Mouse (Mus musculus) adrenal gland, postnatal 14 days (tissue): ENCODE measurements around the gene Mrpl30. TPM values are rescaled to one million over a fixed set of nuclear protein-coding genes. Genes with fewer than 3 reads are reported as not detected.

Experiments used
- DNase-seq: peaks from one replicate; pipeline ENCODE4 v3.0.0; 2021; ENCODE audit warnings: mixed read lengths
- long read RNA-seq, 2 experiments: library from polyadenylated mRNA; stranded (forward); transcript quantifications; one replicate each; pipeline ENCODE4 v2.0.0; 2021
- total RNA-seq: library from RNA; stranded (reverse); gene quantifications from 2 replicates; pipeline ENCODE4 v1.2.3, GENCODE M21; 2021

The Mrpl30 gene
- 308 and 342 TPM in 2 replicates for total RNA-seq
- long read RNA-seq, experiment 1, transcript Mrpl30-205 (5 exons, 662 nt): minor isoform, 28 of 309 reads
- long read RNA-seq, experiment 1, transcript Mrpl30-201 (6 exons, 969 nt): major isoform, 80 of 309 reads
- long read RNA-seq, experiment 1, partial matches to known transcripts: 0 of 309 reads
- long read RNA-seq, experiment 1, other reads (novel, unspliced or antisense): 193 of 309 reads
- long read RNA-seq, experiment 2, transcript Mrpl30-205 (5 exons, 662 nt): minor isoform, 31 of 470 reads
- long read RNA-seq, experiment 2, transcript Mrpl30-201 (6 exons, 969 nt): major isoform, 97 of 470 reads
- long read RNA-seq, experiment 2, partial matches to known transcripts: 330 of 470 reads
- long read RNA-seq, experiment 2, other reads (novel, unspliced or antisense): 6 of 470 reads

- peak; percentile 93 for DNase-seq
Measured at GRCm38 (mm10) chr1:37890025-37890652, at the start of gene Mrpl30, which contains the start of gene Mitd1. TSS of gene Mrpl30 (plus strand) at chr1:37890477. TSS of gene Mitd1 (minus strand) at chr1:37890411.

GRCm38 (mm10) chr1:37846878-37847277 is 43.4 kb upstream of the Mrpl30 start:
- no peak for DNase-seq

GRCm38 (mm10) chr1:37850696-37851095 is 39.6 kb upstream of the Mrpl30 start:
- peak; percentile 9 for DNase-seq

GRCm38 (mm10) chr1:37864511-37865400 is 25.5 kb upstream of the Mrpl30 start:
- DNase-seq: peak; percentile 100

GRCm38 (mm10) chr1:37865401-37866215 is 24.7 kb upstream of the Mrpl30 start:
- no peak for DNase-seq

DNA sequence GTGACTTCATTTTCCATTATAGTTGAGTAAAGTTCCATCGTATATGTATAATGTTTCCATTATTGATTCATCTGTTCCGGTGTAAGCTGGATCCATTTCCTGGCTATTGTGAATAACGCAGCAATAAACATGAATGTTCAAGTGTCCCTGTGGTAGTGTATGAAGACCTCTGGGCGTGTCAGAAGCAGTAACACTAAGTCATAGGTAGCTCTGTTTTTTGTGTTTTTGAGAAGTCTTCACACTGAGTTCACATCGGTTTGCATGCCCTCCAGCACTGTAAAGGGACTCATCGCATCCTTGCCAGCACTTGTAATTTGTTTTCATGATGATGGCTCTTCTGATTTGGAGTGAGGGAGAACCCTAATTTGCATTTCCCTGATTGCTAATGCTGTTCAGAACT is 24.0 kb upstream of the Mrpl30 start, which contains the start of gene Tsga10:
TSS of gene Tsga10 (minus strand) at position 144 of the 400 bp plus-strand sequence.
- DNase-seq: no peak

DNA sequence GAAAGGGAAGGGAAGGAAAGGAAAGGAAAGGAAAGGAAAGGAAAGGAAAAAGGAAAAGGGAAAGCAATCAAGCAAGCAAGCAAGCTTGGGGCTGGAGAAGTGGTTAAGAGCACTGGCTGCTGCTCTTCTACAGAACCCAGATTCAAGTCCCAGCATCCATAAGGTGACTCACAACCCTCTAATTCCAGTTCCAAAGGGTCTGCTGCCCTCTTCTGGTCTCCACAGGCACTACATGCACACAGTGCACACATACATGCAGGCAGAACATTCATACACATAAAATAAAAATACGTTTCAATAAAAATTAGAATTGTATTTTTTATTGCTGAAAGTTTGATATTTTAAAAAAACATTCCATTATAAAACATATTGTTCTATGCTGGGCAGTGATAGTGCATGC is 23.2 kb upstream of the Mrpl30 start:
- peak; percentile 74 for DNase-seq

GRCm38 (mm10) chr1:37867684-37868322 is 22.5 kb upstream of the Mrpl30 start:
- DNase-seq: no peak

DNA sequence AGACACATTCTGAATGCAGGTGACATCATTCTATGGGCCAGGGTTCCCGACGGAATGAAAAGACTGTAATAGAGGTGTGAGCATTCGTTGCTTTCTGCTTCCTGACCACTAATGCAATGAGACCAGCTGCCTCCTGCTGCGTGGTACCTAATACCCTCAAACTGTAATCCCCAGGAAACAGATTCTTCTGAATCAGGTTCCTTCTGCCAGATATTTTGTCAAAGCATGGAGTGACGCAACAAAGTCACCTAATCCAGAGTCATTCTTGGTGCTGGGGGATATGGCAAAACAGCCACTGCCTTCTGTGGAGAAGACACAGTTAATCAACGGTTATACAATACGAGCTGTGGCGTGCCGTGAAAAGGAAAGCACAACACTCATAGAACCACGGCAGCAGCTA is 21.6 kb upstream of the Mrpl30 start:
- DNase-seq: no peak

GRCm38 (mm10) chr1:37869362-37869761 is 20.9 kb upstream of the Mrpl30 start:
- no peak for DNase-seq

GRCm38 (mm10) chr1:37871704-37872103 is 18.6 kb upstream of the Mrpl30 start, which contains the start of gene Lipt1:
TSS of gene Lipt1 (plus strand) at chr1:37871738.
- no peak for DNase-seq

- peak; percentile 93 for DNase-seq
Measured at GRCm38 (mm10) chr1:37872131-37873067, 17.9 kb upstream of the Mrpl30 start.

DNA sequence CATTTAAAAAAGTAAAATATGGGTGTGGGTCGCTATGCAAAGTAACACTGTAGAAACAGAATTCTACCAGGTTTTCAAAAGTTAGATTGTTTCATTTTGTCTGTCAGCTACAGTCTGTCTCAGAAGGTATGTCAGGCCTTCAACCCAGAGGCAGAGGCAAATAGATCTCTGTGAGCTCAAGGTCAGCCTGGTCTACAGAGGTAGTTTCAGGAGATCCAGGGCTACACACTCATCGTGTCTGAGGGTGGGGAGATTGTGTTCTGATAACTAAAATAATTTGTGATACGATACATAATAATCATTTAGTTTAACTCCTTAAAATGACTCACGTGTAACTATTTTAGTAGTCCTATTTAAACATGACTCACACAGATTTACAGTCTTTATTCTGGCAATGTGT is 17.1 kb upstream of the Mrpl30 start:
- no peak for DNase-seq

DNA sequence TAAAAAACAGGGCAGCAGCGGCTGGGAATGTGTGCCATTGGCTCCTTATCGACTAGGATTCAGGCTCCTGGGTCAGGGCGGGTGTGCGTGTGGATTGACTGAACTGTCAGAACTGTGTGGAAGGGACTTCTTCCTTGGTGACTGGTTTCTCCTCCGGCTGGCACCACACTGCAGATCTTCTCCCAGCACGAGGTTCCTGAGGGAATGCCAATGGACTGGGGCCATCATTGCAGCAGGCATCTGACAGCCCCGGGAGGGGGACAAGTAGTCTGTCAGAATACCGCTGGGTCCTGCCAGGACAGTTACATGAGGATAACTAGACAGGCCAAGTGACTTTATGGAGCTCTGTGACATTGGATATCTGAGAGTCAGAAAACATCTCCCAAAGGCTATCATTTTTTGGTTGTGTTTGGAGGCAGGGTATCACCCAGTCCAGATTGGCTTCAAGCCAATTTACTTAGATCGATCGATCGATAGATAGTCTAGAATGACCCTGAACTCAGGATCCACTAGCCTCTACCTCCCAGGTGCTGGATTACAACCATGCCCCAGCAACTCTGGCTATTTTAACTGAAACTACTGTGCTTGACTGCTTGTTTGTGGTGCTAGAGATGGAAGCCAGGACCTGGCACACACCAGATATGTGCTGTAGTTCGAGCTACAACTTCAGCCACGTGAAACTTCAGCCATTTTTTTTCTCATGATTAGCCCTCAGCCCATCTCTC is 12.4 kb upstream of the Mrpl30 start:
- peak; percentile 56 for DNase-seq

- DNase-seq: no peak
Measured at GRCm38 (mm10) chr1:37883411-37883810, 6.9 kb upstream of the Mrpl30 start.

- DNase-seq: no peak
Measured at GRCm38 (mm10) chr1:37884451-37884850, 5.8 kb upstream of the Mrpl30 start.

DNA sequence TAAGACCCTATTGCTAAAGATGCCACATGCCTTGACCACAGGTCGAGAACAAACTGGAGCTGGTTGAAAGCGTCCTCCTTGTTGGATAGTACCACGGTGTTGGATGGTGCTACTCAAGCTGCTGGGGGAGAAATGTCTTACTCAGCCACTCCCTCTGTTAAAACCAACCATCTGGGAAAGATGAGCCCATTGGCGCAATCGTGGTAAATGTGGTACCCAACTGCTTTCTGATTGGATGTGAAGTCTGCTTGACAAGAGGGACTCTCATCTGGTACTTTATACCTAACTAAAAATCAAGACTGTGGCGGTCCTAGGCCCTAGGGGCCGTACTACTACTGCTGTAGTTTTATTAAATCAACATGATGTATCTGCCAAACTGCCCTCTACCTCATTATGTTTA is 1.1 kb upstream of the Mrpl30 start:
- DNase-seq: no peak

DNA sequence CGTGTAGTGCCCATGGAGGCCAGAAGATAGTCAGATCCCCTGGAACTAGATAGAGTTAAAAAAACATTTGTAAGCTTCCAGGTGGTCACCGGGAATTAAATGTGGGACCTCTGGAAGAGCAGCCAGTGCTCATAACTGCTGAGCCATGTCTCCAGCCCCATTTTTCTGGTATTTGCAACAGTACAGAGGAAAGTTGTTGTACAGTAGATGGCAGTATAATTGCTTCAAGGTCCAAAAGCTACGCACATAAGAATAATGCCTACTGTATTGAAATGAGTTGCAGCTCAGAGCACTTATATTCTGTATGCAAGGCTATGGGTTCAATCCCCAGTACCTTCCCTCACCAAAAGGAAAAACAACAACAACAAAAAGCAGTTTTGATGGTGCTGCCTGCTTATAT is 1.1 kb downstream of the Mrpl30 start:
- DNase-seq: no peak

GRCm38 (mm10) chr1:37894606-37895005 is 4.3 kb downstream of the Mrpl30 start:
- DNase-seq: no peak
